Mouse (Mus musculus) neural tube, embryonic 13.5 days (tissue): Measurements from ENCODE around the gene B3galt6. TPM values are rescaled to one million over a fixed set of nuclear protein-coding genes. Genes with fewer than 3 reads are reported as not detected.
A peak's percentile ranks its signal among the peaks of the same experiment; 100 is the strongest.

Experiments used
- ATAC-seq: fragments of 200-750 bp; cut with Nextera tagmentation; 2 replicates; pipeline ENCODE4 v1.8.0; 2017; ENCODE audit warnings: low read depth, mild to moderate bottlenecking, moderate TSS enrichment, moderate library complexity
- H3K27ac ChIP-seq: fragments of 300-500 bp; sonication (generic); replicated peaks from 2 replicates; pipeline ENCODE4 v1.5.1; 2015; ENCODE audit warnings: moderate library complexity, mild to moderate bottlenecking, inconsistent platforms
- H3K27me3 ChIP-seq: fragments of 300-500 bp; sonication (generic); 2 replicates; pipeline ENCODE4 v1.6.1; 2015; ENCODE audit warnings: mild to moderate bottlenecking, inconsistent platforms
- H3K36me3 ChIP-seq: fragments of 300-500 bp; sonication (generic); 2 replicates; pipeline ENCODE4 v1.6.1; 2015; ENCODE audit warnings: mild to moderate bottlenecking, inconsistent platforms
- H3K4me1 ChIP-seq: fragments of 300-500 bp; sonication (generic); replicated peaks from 2 replicates; pipeline ENCODE4 v1.6.1; 2015; ENCODE audit warnings: inconsistent platforms
- H3K4me2 ChIP-seq: fragments of 300-500 bp; sonication (generic); 2 replicates; pipeline ENCODE4 v1.6.1; 2015; ENCODE audit warnings: inconsistent platforms, mild to moderate bottlenecking, moderate library complexity
- H3K4me3 ChIP-seq: fragments of 300-500 bp; sonication (generic); 2 replicates; pipeline ENCODE4 v1.5.1; 2015; ENCODE audit warnings: mild to moderate bottlenecking, inconsistent platforms
- H3K9ac ChIP-seq: fragments of 300-500 bp; sonication (generic); 2 replicates; pipeline ENCODE4 v1.6.1; 2015; ENCODE audit warnings: moderate library complexity, mild to moderate bottlenecking, inconsistent platforms
- H3K9me3 ChIP-seq: fragments of 300-500 bp; sonication (generic); 2 replicates; pipeline ENCODE4 v1.6.1; 2016; ENCODE audit warnings: inconsistent platforms
- WGBS: fragments of 180-500 bp; shearing (Covaris S2); methylation state at CpG from one replicate; pipeline ENCODE4 v1.1.7; 2015; 5-methylcytosine and 5-hydroxymethylcytosine counted together
- polyA plus RNA-seq: library from polyadenylated mRNA; unstranded; fragments of >200 nt; fragmentation: Nextera tagmentation; extraction: Ambion mirVana; gene quantifications from 2 replicates; pipeline ENCODE4 v1.2.1, GENCODE M21; 2015

B3galt6 gene
- 25.1 and 25.5 TPM in 2 replicates for polyA plus RNA-seq

DNA sequence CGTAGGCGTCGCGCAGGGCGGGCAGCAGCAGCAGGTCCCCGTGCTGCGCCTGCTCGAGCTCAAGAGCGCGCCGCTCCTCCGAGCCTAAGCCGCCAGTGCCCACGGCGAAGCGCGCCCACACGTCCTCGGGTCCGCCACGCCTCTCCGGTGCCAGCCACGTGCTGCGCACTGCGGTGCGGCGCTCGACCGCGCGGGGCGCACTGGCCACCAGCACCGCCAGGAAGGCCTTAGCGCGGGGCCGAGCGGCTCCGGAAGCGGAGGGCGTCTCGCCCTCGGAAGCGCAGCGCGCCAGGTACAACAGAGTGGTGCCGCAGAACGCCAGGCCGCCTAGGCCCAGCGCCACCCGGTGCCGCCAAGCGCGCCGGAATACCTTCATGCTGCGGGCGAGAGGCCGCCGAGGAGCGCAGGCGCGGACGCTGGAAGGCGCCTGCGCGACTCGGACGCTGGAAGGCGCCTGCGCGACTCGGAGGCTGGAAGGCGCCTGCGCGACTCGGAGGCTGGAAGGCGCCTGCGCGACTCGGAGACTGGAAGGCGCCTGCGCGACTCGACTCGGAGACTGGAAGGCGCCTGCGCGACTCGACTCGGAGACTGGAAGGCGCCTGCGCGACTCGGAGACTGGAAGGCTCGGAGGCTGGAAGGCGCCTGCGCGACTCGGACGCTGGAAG is at the start of gene B3galt6, which contains the start of gene Sdf4:
Gene B3galt6 (minus strand): TSS at position 409 of the 665 bp plus-strand sequence.
Gene Sdf4 (plus strand): TSS at position 632 of the 665 bp plus-strand sequence.
- peak within 1 kb of the TSS; percentile 99 for H3K4me2 ChIP-seq
- H3K4me3 ChIP-seq: peak within 1 kb of the TSS; percentile 76
- H3K9ac ChIP-seq: peak within 1 kb of the TSS; percentile 83
- under 1% methylated on average over 98 of the region's 99 CpGs for WGBS
- peak; percentile 88 for ATAC-seq
- peaks cover 14% of the 10 kb centered on the region for H3K36me3 ChIP-seq
- peak within 1 kb of the TSS; percentile 96 for H3K27ac ChIP-seq
- no peaks in the 10 kb centered on the region for H3K27me3 ChIP-seq
- no peaks in the 10 kb centered on the region for H3K9me3 ChIP-seq
- peaks cover 49% of the 10 kb centered on the region for H3K4me1 ChIP-seq

DNA sequence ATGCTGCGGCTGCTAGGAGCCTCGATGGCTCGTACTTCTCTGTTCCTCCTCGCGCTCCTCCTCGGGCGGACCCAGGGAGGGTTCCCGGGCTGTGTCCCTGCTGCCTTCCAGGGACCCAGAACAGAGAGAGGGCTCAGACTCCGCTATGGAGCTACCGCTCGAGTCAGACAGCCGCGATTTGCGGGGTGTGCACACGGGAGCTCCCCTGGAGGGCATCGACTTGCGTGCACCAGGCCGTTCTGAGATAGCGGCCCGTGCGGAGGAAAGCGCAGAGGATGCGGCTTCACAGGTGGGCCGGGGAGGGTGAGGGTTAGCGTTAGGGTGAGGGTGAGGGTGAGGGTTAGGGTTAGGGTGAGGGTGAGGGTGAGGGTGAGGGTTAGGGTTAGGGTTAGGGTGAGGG is 42.5 kb upstream of the B3galt6 start:
- Histone ChIP-seq H3K36me3 (no peaks in the 10 kb centered on the region), H3K27me3 (peaks cover 29% of the 10 kb centered on the region), H3K4me2 (peak overlapping the region; percentile 48), H3K27ac (no peak overlapping the region), H3K9ac (peak overlapping the region; percentile 58), H3K4me3 (peak overlapping the region; percentile 30), H3K9me3 (no peaks in the 10 kb centered on the region), H3K4me1 (peaks cover 41% of the 10 kb centered on the region)
- no peak for ATAC-seq
- WGBS: 4% methylated on average over 25 of the region's 25 CpGs

GRCm38 (mm10) chr4:156034301-156034700 is 41.9 kb upstream of the B3galt6 start:
- no peak overlapping the region for H3K4me2 ChIP-seq
- H3K36me3 ChIP-seq: no peaks in the 10 kb centered on the region
- peaks cover 29% of the 10 kb centered on the region for H3K27me3 ChIP-seq
- peaks cover 41% of the 10 kb centered on the region for H3K4me1 ChIP-seq
- no peak overlapping the region for H3K27ac ChIP-seq
- no peak overlapping the region for H3K4me3 ChIP-seq
- no peaks in the 10 kb centered on the region for H3K9me3 ChIP-seq
- WGBS: 49% methylated on average over 4 of the region's 4 CpGs
- no peak overlapping the region for H3K9ac ChIP-seq
- no peak for ATAC-seq

GRCm38 (mm10) chr4:156033476-156034119 is 41.1 kb upstream of the B3galt6 start:
- 55% methylated on average over 6 of the region's 6 CpGs for WGBS
- no peaks in the 10 kb centered on the region for H3K36me3 ChIP-seq
- H3K9me3 ChIP-seq: no peaks in the 10 kb centered on the region
- no peak overlapping the region for H3K4me2 ChIP-seq
- H3K27ac ChIP-seq: no peak overlapping the region
- ATAC-seq: no peak
- H3K27me3 ChIP-seq: peaks cover 29% of the 10 kb centered on the region
- no peak overlapping the region for H3K4me3 ChIP-seq
- H3K4me1 ChIP-seq: peaks cover 41% of the 10 kb centered on the region
- H3K9ac ChIP-seq: no peak overlapping the region

GRCm38 (mm10) chr4:156032856-156033255 is 40.4 kb upstream of the B3galt6 start:
- Histone ChIP-seq H3K27me3 (peaks cover 29% of the 10 kb centered on the region), H3K27ac (peak overlapping the region; percentile 92; the same call in 1 of the 2 replicates), H3K4me2 (peak overlapping the region; percentile 76; the same call in 1 of the 2 replicates), H3K4me1 (peaks cover 41% of the 10 kb centered on the region), H3K36me3 (peaks cover 6% of the 10 kb centered on the region; the same call in 1 of the 2 replicates), H3K9me3 (no peaks in the 10 kb centered on the region), H3K4me3 (no peak overlapping the region), H3K9ac (no peak overlapping the region)
- ATAC-seq: no peak
- 84% methylated on average over 4 of the region's 4 CpGs for WGBS

GRCm38 (mm10) chr4:156031593-156032391 is 39.3 kb upstream of the B3galt6 start:
- Histone ChIP-seq H3K9ac (peak overlapping the region; percentile 74), H3K36me3 (peaks cover 15% of the 10 kb centered on the region), H3K4me3 (peak overlapping the region; percentile 53), H3K27me3 (peaks cover 29% of the 10 kb centered on the region), H3K27ac (peak overlapping the region; percentile 92), H3K4me1 (peaks cover 41% of the 10 kb centered on the region), H3K9me3 (no peaks in the 10 kb centered on the region), H3K4me2 (peak overlapping the region; percentile 76)
- peak; percentile 90 for ATAC-seq
- WGBS: under 1% methylated on average over 24 of the region's 24 CpGs

GRCm38 (mm10) chr4:156031255-156031592 is 38.8 kb upstream of the B3galt6 start:
- peak; percentile 47 for ATAC-seq
- Histone ChIP-seq H3K4me3 (peak overlapping the region; percentile 53), H3K36me3 (peaks cover 21% of the 10 kb centered on the region), H3K27me3 (peaks cover 24% of the 10 kb centered on the region), H3K9me3 (no peaks in the 10 kb centered on the region), H3K27ac (peak overlapping the region; percentile 92), H3K9ac (peak overlapping the region; percentile 74), H3K4me1 (peaks cover 41% of the 10 kb centered on the region), H3K4me2 (peak overlapping the region; percentile 76)
- 10% methylated on average over 7 of the region's 7 CpGs for WGBS

DNA sequence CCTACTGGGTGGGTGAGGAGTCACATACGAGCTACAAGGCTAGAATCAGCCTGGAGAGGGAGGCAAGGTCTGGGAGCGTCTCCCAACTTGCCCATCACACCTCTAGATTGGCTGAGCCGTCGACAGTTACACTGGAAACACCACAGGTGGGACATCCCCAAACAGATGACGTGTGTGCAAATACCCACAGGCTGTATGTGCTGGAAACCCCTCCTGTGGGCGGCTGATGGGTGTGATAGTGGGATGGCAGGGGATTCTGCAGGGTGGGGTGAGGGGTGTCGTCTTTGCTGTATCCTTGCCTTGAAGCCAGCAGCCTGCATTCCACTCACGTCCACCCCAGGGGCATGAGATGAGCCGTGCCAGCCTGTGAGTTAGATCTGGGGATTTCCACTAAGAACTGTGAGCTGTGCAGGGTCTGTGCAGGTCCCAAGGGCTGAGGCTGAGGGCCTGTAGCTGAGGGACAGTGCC is 38.2 kb upstream of the B3galt6 start:
- peak overlapping the region; percentile 74 for H3K9ac ChIP-seq
- WGBS: 63% methylated on average over 9 of the region's 9 CpGs
- H3K4me1 ChIP-seq: peaks cover 41% of the 10 kb centered on the region
- peak overlapping the region; percentile 53 for H3K4me3 ChIP-seq
- H3K9me3 ChIP-seq: no peaks in the 10 kb centered on the region
- H3K27ac ChIP-seq: peak overlapping the region; percentile 92
- H3K4me2 ChIP-seq: peak overlapping the region; percentile 76
- peaks cover 19% of the 10 kb centered on the region for H3K27me3 ChIP-seq
- H3K36me3 ChIP-seq: peaks cover 26% of the 10 kb centered on the region
- peak; percentile 6; the same call in 1 of the 2 replicates for ATAC-seq

- H3K27me3 ChIP-seq: no peaks in the 10 kb centered on the region
- H3K4me3 ChIP-seq: no peak overlapping the region
- peaks cover 29% of the 10 kb centered on the region for H3K36me3 ChIP-seq
- no peak overlapping the region for H3K9ac ChIP-seq
- H3K27ac ChIP-seq: no peak overlapping the region
- no peak for ATAC-seq
- 90% methylated on average over 7 of the region's 7 CpGs for WGBS
- H3K4me1 ChIP-seq: peaks cover 31% of the 10 kb centered on the region
- H3K9me3 ChIP-seq: no peaks in the 10 kb centered on the region
- H3K4me2 ChIP-seq: no peak overlapping the region
Observed at GRCm38 (mm10) chr4:156028580-156028979, 36.1 kb upstream of the B3galt6 start.

- 64% methylated on average over 4 of the region's 4 CpGs for WGBS
- Histone ChIP-seq H3K9ac (no peak within 1 kb of the TSS), H3K4me1 (peaks cover 10% of the 10 kb centered on the region), H3K27ac (no peak within 1 kb of the TSS), H3K4me3 (no peak within 1 kb of the TSS), H3K9me3 (no peaks in the 10 kb centered on the region), H3K4me2 (no peak within 1 kb of the TSS), H3K27me3 (no peaks in the 10 kb centered on the region), H3K36me3 (peaks cover 37% of the 10 kb centered on the region)
- no peak for ATAC-seq
Observed at GRCm38 (mm10) chr4:156026013-156026412, 33.6 kb upstream of the B3galt6 start, which contains the start of gene Tnfrsf18. TSS of gene Tnfrsf18 (plus strand) at chr4:156026164.

DNA sequence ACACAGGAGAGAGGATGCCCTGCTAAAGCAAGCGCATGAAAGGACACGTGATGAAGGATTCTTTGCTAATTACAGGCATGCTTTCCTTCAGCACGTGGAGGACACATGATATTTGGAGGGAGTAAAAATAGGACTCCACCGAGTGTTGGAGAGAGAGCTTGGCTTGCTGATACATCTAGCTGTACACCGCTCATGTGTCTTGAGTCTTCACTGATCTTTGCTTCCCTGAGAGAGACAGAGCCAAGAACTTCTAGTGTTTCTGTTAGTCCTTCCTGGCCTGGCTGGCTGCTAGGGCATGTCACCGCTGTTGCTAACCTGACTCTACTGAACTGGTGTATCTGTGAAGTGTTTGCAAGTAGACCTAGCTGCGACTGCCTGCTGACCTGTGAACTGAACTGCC is 31.7 kb upstream of the B3galt6 start:
- WGBS: 92% methylated on average over 7 of the region's 7 CpGs
- ATAC-seq: no peak
- no peaks in the 10 kb centered on the region for H3K4me1 ChIP-seq

GRCm38 (mm10) chr4:156023520-156023919 is 31.1 kb upstream of the B3galt6 start:
- no peak overlapping the region for H3K4me2 ChIP-seq
- peaks cover 47% of the 10 kb centered on the region for H3K36me3 ChIP-seq
- no peak overlapping the region for H3K27ac ChIP-seq
- WGBS: 82% methylated on average over 9 of the region's 9 CpGs
- no peaks in the 10 kb centered on the region for H3K4me1 ChIP-seq
- no peak overlapping the region for H3K4me3 ChIP-seq
- no peaks in the 10 kb centered on the region for H3K27me3 ChIP-seq
- no peak overlapping the region for H3K9ac ChIP-seq
- H3K9me3 ChIP-seq: no peaks in the 10 kb centered on the region
- ATAC-seq: no peak

More for the DNA sequence above, 31.7 kb upstream of the B3galt6 start:
- Histone ChIP-seq H3K4me3 (no peak overlapping the region), H3K36me3 (peaks cover 47% of the 10 kb centered on the region), H3K9me3 (no peaks in the 10 kb centered on the region), H3K4me2 (no peak overlapping the region), H3K9ac (no peak overlapping the region), H3K27ac (no peak overlapping the region), H3K27me3 (no peaks in the 10 kb centered on the region)
